Mouse (Mus musculus) hindbrain, embryonic 13.5 days (tissue): ENCODE data around the gene Actn2. TPM values are rescaled to one million over a fixed set of nuclear protein-coding genes. Genes with fewer than 3 reads are reported as not detected.

Source experiments
- ATAC-seq: fragments of 200-750 bp; cut with Nextera tagmentation; 2 replicates; pipeline ENCODE4 v1.8.0; 2017; ENCODE audit warnings: moderate TSS enrichment; ENCODE audit not compliant: low FRiP score
- H3K27ac ChIP-seq: fragments of 300-500 bp; sonication (generic); 2 replicates; pipeline ENCODE4 v1.5.1; 2015; ENCODE audit warnings: inconsistent platforms, mild to moderate bottlenecking, moderate library complexity
- H3K27me3 ChIP-seq: fragments of 300-500 bp; sonication (generic); 2 replicates; pipeline ENCODE4 v1.6.1; 2015; ENCODE audit warnings: mild to moderate bottlenecking, inconsistent platforms
- H3K36me3 ChIP-seq: fragments of 300-500 bp; sonication (generic); 2 replicates; pipeline ENCODE4 v1.6.1; 2015; ENCODE audit warnings: mild to moderate bottlenecking, inconsistent platforms
- H3K4me1 ChIP-seq: fragments of 300-500 bp; sonication (generic); replicated peaks from 2 replicates; pipeline ENCODE4 v1.6.1; 2015; ENCODE audit warnings: inconsistent platforms
- H3K4me2 ChIP-seq: fragments of 300-500 bp; sonication (generic); 2 replicates; pipeline ENCODE4 v1.6.1; 2015; ENCODE audit warnings: inconsistent platforms, mild to moderate bottlenecking, moderate library complexity
- H3K4me3 ChIP-seq: fragments of 300-500 bp; sonication (generic); 2 replicates; pipeline ENCODE4 v1.5.1; 2015; ENCODE audit warnings: mild to moderate bottlenecking, inconsistent platforms
- H3K9ac ChIP-seq: fragments of 300-500 bp; sonication (generic); 2 replicates; pipeline ENCODE4 v1.6.1; 2015; ENCODE audit warnings: mild to moderate bottlenecking, inconsistent platforms
- H3K9me3 ChIP-seq: fragments of 300-500 bp; sonication (generic); 2 replicates; pipeline ENCODE4 v1.6.1; 2016; ENCODE audit warnings: inconsistent platforms
- WGBS: fragments of 180-500 bp; shearing (Covaris S2); methylation state at CpG from one replicate; pipeline ENCODE4 v1.1.7; 2015; 5-methylcytosine and 5-hydroxymethylcytosine counted together
- polyA plus RNA-seq: library from polyadenylated mRNA; unstranded; fragments of >200 nt; fragmentation: Nextera tagmentation; extraction: Ambion mirVana; gene quantifications from 2 replicates; pipeline ENCODE4 v1.2.1, GENCODE M21; 2015

Actn2 gene
- polyA plus RNA-seq, 1 experiment from 2014 or later, result 5.5 TPM

DNA sequence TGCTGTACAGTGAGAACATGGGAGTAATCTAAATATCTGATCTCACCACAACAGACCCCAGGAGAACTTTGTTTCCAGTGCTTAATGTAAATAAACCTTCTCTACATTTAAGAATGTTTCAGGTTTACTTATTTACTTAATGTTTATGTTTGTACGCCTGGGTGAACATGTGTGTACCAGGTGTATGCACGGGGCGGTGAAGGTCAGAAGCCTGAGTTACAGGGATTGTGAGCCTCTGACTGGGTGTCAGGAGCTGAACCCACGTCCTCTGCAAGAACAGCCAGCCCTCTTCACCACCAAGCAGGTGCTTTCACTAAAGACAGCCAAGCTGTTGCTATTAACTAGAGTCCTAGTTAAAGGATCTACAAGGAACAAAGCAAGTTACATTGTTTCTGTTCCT, 66.3 kb downstream of the Actn2 start:
- H3K4me3 ChIP-seq, result no peak overlapping the region
- no peaks in the 10 kb centered on the region for H3K9me3 ChIP-seq
- H3K27ac ChIP-seq, result no peak overlapping the region
- H3K4me2 ChIP-seq, result no peak overlapping the region
- H3K4me1 ChIP-seq, result no peaks in the 10 kb centered on the region
- H3K27me3 ChIP-seq, result no peaks in the 10 kb centered on the region
- H3K9ac ChIP-seq, result no peak overlapping the region
- 86% methylated on average over 4 of the region's 4 CpGs for WGBS
- H3K36me3 ChIP-seq, result no peaks in the 10 kb centered on the region
- ATAC-seq, result no peak

DNA sequence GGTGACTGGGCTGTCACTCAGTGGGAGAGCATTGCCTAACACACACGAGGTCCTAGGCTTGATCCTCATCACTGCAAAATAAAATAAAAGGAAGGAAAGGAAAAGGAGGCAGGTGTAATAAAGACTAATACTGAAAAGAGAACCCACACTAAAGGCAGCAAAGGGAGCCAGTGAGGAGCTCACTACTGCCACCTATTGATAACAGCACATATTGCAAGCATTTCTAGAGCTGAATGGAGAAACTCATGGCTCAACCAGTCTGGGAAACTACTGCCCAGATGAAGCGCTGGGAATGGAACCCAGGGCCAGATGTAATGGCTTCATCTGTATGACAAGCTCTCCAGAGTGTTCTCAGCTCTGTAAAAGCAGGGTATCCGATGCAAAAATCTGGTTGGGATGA, 67.6 kb downstream of the Actn2 start:
- H3K36me3 ChIP-seq, result no peaks in the 10 kb centered on the region
- H3K27ac ChIP-seq, result no peak overlapping the region
- no peaks in the 10 kb centered on the region for H3K27me3 ChIP-seq
- no peaks in the 10 kb centered on the region for H3K4me1 ChIP-seq
- H3K4me3 ChIP-seq, result no peak overlapping the region
- WGBS, result 52% methylated on average over 3 of the region's 3 CpGs
- ATAC-seq, result no peak
- H3K9me3 ChIP-seq, result no peaks in the 10 kb centered on the region
- no peak overlapping the region for H3K9ac ChIP-seq
- no peak overlapping the region for H3K4me2 ChIP-seq

DNA sequence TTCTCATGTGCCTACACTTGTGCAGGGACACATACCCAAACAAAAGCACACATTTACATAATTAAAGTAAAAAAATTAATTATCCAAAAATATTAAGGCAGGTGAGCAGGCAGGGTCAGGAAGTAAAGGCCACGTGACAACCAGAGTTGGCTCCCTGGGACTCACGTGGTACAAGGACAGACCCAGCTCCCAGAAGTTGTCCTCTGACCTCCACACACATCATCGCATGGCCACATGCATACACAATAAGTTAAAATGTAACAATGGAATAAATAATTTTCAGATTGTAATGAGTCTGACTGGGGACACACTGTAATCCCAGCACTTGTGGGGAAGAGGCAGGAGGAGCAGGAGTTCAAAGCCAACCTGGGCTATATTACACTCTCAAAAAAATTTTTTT, 72.6 kb downstream of the Actn2 start:
- no peak overlapping the region for H3K9ac ChIP-seq
- no peak overlapping the region for H3K4me3 ChIP-seq
- no peaks in the 10 kb centered on the region for H3K27me3 ChIP-seq
- 96% methylated on average over 3 of the region's 3 CpGs for WGBS
- H3K4me1 ChIP-seq, result no peaks in the 10 kb centered on the region
- no peak for ATAC-seq
- no peak overlapping the region for H3K27ac ChIP-seq
- no peak overlapping the region for H3K4me2 ChIP-seq
- no peaks in the 10 kb centered on the region for H3K36me3 ChIP-seq
- no peaks in the 10 kb centered on the region for H3K9me3 ChIP-seq

DNA sequence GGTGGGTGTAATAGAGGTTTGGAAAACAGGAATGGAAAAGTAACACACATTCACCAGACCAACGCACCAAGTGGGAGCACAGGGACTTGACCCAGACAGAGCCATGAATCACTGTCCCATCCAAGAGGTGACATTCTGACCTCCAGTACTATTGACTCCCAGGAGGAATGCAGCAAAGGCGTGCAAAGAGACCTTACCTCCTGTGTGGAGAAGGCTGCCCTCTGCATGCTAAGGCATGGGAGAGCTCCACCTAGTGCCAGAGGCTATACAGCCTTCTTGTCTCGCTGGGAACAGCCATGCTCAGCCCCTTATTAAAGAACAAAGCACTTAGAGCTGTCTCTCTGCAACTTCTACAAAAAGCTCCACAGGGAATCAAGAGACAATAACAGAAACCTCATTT, 73.5 kb downstream of the Actn2 start:
- no peak for ATAC-seq
- 48% methylated on average over 3 of the region's 3 CpGs for WGBS

DNA sequence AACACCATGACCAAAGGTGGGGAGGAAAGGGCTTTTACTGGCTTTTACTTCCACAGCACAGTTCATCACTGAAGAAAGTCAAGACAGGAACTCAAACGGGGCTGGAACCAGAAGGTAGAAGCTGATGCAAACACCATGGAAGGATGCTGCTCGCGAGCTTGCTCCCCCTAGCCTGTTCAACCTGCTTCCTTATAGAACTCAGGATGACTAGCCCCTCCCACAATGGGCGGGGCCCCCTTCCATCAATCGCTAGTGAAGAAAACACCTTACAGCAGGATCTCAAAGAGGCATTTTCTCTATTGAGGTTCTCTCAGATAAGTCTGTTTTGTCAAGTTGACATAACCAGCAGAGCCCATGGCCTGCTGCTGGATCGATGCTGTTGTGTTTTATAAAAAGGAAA, 76.6 kb downstream of the Actn2 start:
- H3K9me3 ChIP-seq, result no peaks in the 10 kb centered on the region

More for the DNA sequence above, 73.5 kb downstream of the Actn2 start:
- Histone ChIP-seq H3K27me3 (no peaks in the 10 kb centered on the region), H3K36me3 (no peaks in the 10 kb centered on the region), H3K9me3 (no peaks in the 10 kb centered on the region), H3K9ac (no peak overlapping the region), H3K27ac (no peak overlapping the region), H3K4me3 (no peak overlapping the region), H3K4me2 (no peak overlapping the region), H3K4me1 (no peaks in the 10 kb centered on the region)

DNA sequence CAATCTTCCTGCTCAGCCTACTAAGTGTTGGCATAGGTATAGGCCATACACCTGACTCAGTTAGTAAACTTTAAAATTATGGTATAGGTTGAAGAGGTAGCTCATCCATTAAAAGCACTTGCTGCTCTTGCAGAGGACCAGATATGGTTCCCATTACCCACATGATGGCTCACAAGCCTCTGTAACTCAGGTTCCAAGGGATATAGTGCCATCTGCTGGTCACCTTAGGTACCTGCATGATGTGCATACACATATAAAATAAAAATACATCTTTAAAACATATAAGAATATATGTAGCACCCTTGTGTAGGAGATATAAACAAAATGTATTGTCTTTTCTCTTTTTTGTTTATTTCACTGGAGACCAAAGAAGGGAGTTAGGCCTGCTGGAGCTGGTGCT, 79.1 kb downstream of the Actn2 start:
- H3K36me3 ChIP-seq, result no peaks in the 10 kb centered on the region
- H3K27ac ChIP-seq, result no peak overlapping the region
- no peak for ATAC-seq
- peaks cover 10% of the 10 kb centered on the region for H3K4me1 ChIP-seq
- no peak overlapping the region for H3K9ac ChIP-seq
- H3K9me3 ChIP-seq, result no peaks in the 10 kb centered on the region
- no peak overlapping the region for H3K4me3 ChIP-seq
- H3K4me2 ChIP-seq, result no peak overlapping the region
- H3K27me3 ChIP-seq, result no peaks in the 10 kb centered on the region

More for the DNA sequence above, 76.6 kb downstream of the Actn2 start:
- no peaks in the 10 kb centered on the region for H3K27me3 ChIP-seq
- no peaks in the 10 kb centered on the region for H3K4me1 ChIP-seq
- no peaks in the 10 kb centered on the region for H3K36me3 ChIP-seq
- 76% methylated on average over 6 of the region's 6 CpGs for WGBS
- no peak overlapping the region for H3K4me3 ChIP-seq
- no peak overlapping the region for H3K9ac ChIP-seq
- no peak for ATAC-seq
- no peak overlapping the region for H3K27ac ChIP-seq
- H3K4me2 ChIP-seq, result no peak overlapping the region

DNA sequence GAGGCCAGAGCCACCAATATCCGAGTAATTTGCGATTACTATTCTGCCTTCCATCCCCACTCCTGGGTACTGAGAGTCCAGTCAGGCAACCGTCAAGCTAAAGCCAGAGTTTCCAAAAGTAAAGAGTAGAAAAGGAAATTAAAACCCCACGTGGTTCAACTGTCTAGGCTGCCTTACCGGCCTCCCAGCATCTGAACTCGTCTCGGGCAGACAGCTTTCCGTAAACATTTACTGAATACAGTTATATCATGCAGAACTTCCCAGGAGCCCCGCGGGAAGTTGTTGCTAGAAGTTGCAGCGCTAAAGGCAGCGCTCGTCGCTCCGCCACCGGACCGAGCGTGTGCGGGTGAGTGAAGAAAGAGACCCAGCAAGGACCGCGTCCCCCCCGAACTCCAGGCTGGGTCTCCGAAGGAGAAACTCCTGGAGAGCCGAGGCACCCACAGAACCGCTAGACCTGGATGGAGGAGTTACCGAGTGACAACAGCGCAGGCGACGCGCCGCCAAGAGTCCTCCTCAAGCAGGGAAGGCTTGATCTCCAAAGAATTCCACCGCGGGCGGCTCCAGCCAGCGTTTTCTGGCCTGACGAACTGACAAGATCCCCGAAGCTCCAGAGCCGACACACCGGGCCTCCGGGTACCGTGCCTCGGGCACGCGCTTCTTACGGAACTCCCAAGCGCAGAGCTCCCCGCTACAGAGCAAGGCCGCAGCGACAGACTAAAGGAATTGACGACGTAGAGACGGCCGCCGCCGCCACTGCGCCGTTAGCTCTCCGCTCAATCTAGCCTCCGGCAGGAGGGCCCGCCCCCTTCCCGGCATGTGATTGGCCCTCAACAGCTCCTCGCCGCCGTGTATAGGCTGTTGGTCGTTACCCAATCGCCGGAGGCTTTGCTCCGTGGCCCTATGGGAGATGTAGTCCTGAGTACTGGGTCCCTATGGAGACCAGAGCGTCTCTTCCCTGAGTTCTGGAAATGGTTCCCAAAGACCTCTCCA, 82.9 kb downstream of the Actn2 start, which contains the start of gene Mtr:
Gene Mtr, minus strand, starts transcription at position 723 of the 990 bp plus-strand sequence.
- H3K36me3 ChIP-seq, result no peaks in the 10 kb centered on the region
- H3K27me3 ChIP-seq, result no peaks in the 10 kb centered on the region
- under 1% methylated on average over 69 of the region's 69 CpGs for WGBS
- H3K4me2 ChIP-seq, result peak within 1 kb of the TSS; percentile 73
- peak within 1 kb of the TSS; percentile 71 for H3K4me3 ChIP-seq
- peak within 1 kb of the TSS; percentile 78 for H3K9ac ChIP-seq
- H3K4me1 ChIP-seq, result peaks cover 20% of the 10 kb centered on the region
- peak; percentile 100 for ATAC-seq
- no peaks in the 10 kb centered on the region for H3K9me3 ChIP-seq
- H3K27ac ChIP-seq, result peak within 1 kb of the TSS; percentile 84

DNA sequence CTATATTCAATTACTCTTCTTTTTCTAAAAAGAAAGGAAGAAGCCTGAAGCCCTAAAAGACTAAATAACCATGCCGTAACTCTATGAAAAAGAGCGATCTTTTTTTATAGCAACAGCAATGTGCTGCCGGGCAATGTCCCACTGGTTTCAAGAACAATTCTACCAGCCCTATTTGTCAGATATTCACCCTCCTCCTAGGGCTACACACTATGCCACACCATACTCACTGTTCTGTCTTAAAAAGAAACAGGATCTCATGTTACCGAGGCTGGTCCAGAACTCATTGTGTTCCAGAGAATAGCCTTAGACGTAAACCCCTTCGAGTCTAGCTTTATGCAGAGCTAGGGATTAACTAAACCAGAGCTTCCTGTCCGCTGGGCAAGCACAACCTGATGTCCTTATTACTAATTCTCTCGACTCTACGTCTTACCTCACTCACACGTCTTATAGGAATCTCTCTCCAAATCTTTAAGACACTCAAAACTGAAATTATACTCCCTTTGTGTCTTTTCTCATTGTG, 83.6 kb downstream of the Actn2 start:
- no peaks in the 10 kb centered on the region for H3K36me3 ChIP-seq
- peaks cover 20% of the 10 kb centered on the region for H3K4me1 ChIP-seq
- peak overlapping the region; percentile 71 for H3K4me3 ChIP-seq
- no peaks in the 10 kb centered on the region for H3K27me3 ChIP-seq
- H3K4me2 ChIP-seq, result peak overlapping the region; percentile 73
- 12% methylated on average over 10 of the region's 10 CpGs for WGBS
- peak overlapping the region; percentile 78 for H3K9ac ChIP-seq
- no peak overlapping the region for H3K27ac ChIP-seq
- ATAC-seq, result no peak
- H3K9me3 ChIP-seq, result no peaks in the 10 kb centered on the region

DNA sequence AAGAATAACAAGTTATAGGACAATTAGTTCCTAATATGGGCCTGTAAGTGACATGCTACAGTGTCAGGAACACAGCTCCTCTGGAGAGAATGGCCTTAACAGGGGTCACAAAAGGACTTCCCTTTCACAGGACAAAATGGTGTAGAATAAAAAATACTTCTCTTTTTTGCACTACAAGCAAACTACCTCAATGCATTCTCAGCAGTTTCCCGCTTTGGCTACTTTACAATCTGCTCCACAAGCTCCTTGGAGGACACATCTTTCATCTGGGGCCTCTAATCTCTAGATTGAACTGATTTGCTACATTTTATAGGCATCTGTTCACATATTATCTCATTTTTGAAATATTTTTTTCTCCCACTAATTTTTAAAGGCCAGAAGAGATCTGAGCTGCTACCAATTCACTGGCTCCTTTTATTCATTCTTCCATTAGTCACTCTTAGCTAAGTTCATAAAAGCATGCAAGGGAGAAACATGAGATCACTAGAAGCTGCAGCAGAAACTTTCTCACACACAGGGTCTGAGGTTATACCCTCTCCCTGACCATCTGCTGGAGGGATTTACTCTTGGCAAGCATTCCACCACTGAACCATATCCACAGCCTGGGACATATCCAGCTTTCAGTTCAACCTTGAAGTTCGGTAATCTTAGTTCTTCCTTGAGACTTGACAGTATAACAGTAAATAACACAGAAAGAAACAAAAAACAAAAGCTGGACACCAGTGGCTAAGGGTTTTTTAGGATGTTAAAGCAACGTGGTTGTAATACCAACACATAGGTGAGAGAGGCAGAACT, 84.5 kb downstream of the Actn2 start:
- 83% methylated on average over 3 of the region's 3 CpGs for WGBS
- H3K4me3 ChIP-seq, result peak overlapping the region; percentile 71
- peak overlapping the region; percentile 78; the same call in 1 of the 2 replicates for H3K9ac ChIP-seq
- no peak for ATAC-seq
- H3K9me3 ChIP-seq, result no peaks in the 10 kb centered on the region
- peaks cover 20% of the 10 kb centered on the region for H3K4me1 ChIP-seq
- H3K4me2 ChIP-seq, result peak overlapping the region; percentile 73
- H3K27ac ChIP-seq, result no peak overlapping the region
- no peaks in the 10 kb centered on the region for H3K27me3 ChIP-seq
- no peaks in the 10 kb centered on the region for H3K36me3 ChIP-seq

DNA sequence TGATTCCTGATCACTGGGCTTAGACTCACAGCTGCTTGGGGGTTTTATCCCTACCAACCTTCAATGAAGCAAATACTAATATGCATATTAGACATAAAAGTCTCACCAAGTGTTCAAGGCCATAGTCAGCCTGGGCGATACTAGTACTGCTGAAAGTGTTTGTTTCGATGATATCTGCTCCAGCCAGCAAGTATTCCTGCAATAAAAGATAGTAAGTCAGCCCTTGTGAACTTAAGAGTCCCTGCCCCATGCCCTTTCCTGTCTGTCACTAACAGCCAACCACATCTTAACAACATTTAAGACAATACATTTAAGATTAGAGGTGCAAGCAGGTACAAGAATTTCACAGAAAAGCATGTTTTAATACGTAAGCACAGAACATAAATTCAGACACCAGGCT, 90.1 kb downstream of the Actn2 start:
- Histone ChIP-seq H3K4me2 (no peak overlapping the region), H3K4me1 (no peaks in the 10 kb centered on the region), H3K36me3 (peaks cover 38% of the 10 kb centered on the region), H3K27ac (no peak overlapping the region), H3K9me3 (no peaks in the 10 kb centered on the region), H3K9ac (no peak overlapping the region), H3K4me3 (no peak overlapping the region), H3K27me3 (no peaks in the 10 kb centered on the region)
- 96% methylated on average over 3 of the region's 3 CpGs for WGBS
- no peak for ATAC-seq

DNA sequence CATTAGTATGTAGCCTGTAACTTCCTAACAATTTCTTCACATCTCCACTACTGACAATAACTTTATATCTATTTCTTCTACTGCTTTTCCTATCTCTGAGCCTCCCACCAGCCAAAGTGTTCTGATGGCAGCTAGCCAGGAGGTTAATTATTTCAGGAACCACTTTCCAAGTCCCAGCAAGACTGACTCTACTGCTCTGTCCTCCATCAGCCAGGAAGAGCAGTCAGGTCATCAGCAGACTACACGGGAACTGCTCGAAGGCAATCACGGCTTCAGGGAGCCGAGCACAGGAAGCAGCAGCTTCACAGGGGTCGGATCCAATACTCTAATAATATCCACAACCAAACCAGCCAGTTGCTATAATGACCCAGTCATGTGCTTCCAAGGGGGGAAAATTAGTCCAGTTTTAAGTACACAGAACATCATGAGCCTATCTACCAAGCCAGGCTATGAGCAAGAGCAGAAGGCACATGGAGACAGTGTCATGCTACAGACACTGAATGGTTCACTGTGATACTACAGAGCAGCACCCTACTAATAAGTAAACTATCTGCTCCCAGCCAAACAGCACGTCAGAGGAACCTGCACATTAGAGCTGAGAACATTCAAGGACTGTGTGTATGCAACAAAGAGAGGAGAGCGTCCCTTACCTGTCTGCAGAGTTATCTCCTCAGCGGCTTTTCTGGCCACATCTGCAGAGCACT, 91.2 kb downstream of the Actn2 start:
- H3K4me1 ChIP-seq, result no peaks in the 10 kb centered on the region
- no peak overlapping the region for H3K4me3 ChIP-seq
- no peak overlapping the region for H3K27ac ChIP-seq
- H3K27me3 ChIP-seq, result no peaks in the 10 kb centered on the region
- peaks cover 42% of the 10 kb centered on the region for H3K36me3 ChIP-seq
- WGBS, result 92% methylated on average over 8 of the region's 8 CpGs
- no peak for ATAC-seq
- no peaks in the 10 kb centered on the region for H3K9me3 ChIP-seq
- no peak overlapping the region for H3K4me2 ChIP-seq
- H3K9ac ChIP-seq, result no peak overlapping the region

DNA sequence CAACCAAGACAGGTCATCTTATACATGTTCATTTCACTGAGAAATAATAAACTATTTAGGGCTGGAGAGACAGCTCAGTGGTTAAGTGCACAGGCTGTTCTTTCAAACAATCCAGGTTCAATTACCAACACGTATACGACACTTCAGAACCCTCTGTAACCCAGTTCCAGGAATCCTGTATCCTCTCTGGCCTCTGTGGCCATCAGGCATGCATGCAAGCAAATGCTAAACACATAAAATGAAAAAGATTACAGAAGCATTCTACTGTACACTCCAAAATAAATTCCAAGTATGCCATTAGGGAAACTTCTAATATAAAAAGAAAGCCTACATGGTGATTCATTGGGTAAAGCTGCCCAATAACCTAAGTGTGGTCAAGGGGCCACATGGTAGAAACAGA, 94.6 kb downstream of the Actn2 start:
- WGBS, result 98% methylated on average over 2 of the region's 2 CpGs
- Histone ChIP-seq H3K4me1 (no peaks in the 10 kb centered on the region), H3K36me3 (peaks cover 72% of the 10 kb centered on the region), H3K27ac (no peak overlapping the region), H3K9me3 (no peaks in the 10 kb centered on the region), H3K4me3 (no peak overlapping the region), H3K9ac (no peak overlapping the region), H3K27me3 (no peaks in the 10 kb centered on the region), H3K4me2 (no peak overlapping the region)
- ATAC-seq, result no peak
